Mouse (Mus musculus) midbrain, embryonic 16.5 days (tissue): ENCODE measurements around the gene Tmem270. TPM values are rescaled to one million over a fixed set of nuclear protein-coding genes. Genes with fewer than 3 reads are reported as not detected.

ENCODE experiments used
- ATAC-seq: fragments of 200-750 bp; cut with Nextera tagmentation; 2 replicates; pipeline ENCODE4 v1.8.0; 2017; ENCODE audit warnings: moderate TSS enrichment
- H3K27ac ChIP-seq: fragments of 300-500 bp; sonication (generic); 2 replicates; pipeline ENCODE4 v1.5.1; 2014; ENCODE audit warnings: mild to moderate bottlenecking, low read length, mixed read lengths
- H3K27me3 ChIP-seq: fragments of 300-500 bp; sonication (generic); 2 replicates; pipeline ENCODE4 v1.6.1; 2014; ENCODE audit warnings: low read depth, low read length, mixed read lengths; ENCODE audit not compliant: control insufficient read depth, insufficient read depth
- H3K36me3 ChIP-seq: fragments of 300-500 bp; sonication (generic); 2 replicates; pipeline ENCODE4 v1.6.1; 2014; ENCODE audit warnings: mild to moderate bottlenecking, low read length, moderate library complexity, mixed read lengths; ENCODE audit not compliant: control insufficient read depth, insufficient read depth
- H3K4me1 ChIP-seq: fragments of 300-500 bp; sonication (generic); 2 replicates; pipeline ENCODE4 v1.6.1; 2014; ENCODE audit warnings: mild to moderate bottlenecking, low read length, mixed read lengths; ENCODE audit not compliant: control insufficient read depth, insufficient read depth
- H3K4me2 ChIP-seq: fragments of 300-500 bp; sonication (generic); 2 replicates; pipeline ENCODE4 v1.6.1; 2014; ENCODE audit warnings: mild to moderate bottlenecking, low read length, mixed read lengths
- H3K4me3 ChIP-seq: fragments of 300-500 bp; sonication (generic); 2 replicates; pipeline ENCODE4 v1.5.1; 2014; ENCODE audit warnings: low read depth, mild to moderate bottlenecking, low read length, moderate library complexity, mixed read lengths
- H3K9ac ChIP-seq: fragments of 300-500 bp; sonication (generic); 2 replicates; pipeline ENCODE4 v1.6.1; 2014; ENCODE audit warnings: low read depth, low read length, mixed read lengths
- H3K9me3 ChIP-seq: fragments of 300-500 bp; sonication (generic); replicated peaks from 2 replicates; pipeline ENCODE4 v1.6.1; 2014; ENCODE audit warnings: mild to moderate bottlenecking, low read length, mixed read lengths; ENCODE audit not compliant: control insufficient read depth, poor library complexity, severe bottlenecking
- WGBS: fragments of 180-500 bp; shearing (Covaris S2); extraction: QIAGEN DNeasy Blood & Tissue Kit; methylation state at CpG from one replicate; pipeline ENCODE4 v1.1.7; 2014; 5-methylcytosine and 5-hydroxymethylcytosine counted together
- polyA plus RNA-seq: library from polyadenylated mRNA; unstranded; fragments of >200 nt; fragmentation: Nextera tagmentation; extraction: Ambion mirVana; gene quantifications from 2 replicates; pipeline ENCODE4 v1.2.1, GENCODE M21; 2015

Tmem270 gene
- not detected in 2 replicates for polyA plus RNA-seq

DNA sequence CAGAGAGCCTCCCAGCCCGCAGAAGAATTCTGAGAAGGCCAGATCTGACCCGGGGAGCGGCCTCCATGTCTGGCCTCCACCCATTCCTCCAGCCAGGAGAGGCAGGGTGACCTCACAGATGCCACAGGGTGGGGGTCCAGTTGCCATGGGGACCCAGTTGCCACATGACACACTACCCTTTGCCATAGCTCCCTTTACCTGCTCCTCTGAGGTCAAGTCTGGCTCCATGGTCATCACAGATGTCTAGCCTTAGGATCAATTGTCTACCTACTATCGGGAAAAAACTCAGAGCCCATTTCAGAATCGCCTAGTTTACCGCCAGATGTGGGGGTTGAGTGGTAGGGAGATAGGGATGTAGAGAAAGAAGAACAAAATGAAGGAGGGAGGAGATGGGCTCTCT, at the start of gene Tmem270:
Gene Tmem270 (minus strand): TSS at position 101 of the 400 bp plus-strand sequence.
- Histone ChIP-seq H3K27ac (no peak within 1 kb of the TSS), H3K36me3 (no peaks in the 10 kb centered on the region), H3K4me1 (no peaks in the 10 kb centered on the region; the same call in 1 of the 2 replicates), H3K4me2 (no peak within 1 kb of the TSS), H3K4me3 (no peak within 1 kb of the TSS), H3K9ac (no peak within 1 kb of the TSS), H3K9me3 (no peaks in the 10 kb centered on the region), H3K27me3 (no peaks in the 10 kb centered on the region)
- 72% methylated on average over 6 of the region's 6 CpGs for WGBS
- no peak for ATAC-seq

DNA sequence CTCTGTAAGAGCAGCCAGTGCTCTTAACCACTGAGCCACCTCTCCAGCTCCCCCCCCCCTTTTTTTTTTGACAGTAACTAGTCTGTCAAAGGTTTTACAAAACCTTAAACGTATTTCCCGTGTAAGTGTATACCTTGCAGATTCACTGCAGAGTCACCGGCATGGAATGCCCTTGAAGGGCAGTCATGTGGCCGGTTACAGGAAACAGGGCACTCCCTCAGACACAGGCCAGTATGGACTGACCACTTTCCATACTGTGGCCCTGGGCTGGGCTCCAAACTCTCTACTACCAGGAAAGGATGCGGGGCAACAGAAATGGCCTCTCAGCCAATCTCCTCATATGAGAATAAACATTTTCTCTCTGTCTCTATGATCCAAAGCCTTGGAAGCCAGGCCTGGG, 49.0 kb upstream of the Tmem270 start:
- no peak overlapping the region for H3K27ac ChIP-seq
- no peaks in the 10 kb centered on the region for H3K36me3 ChIP-seq
- H3K4me3 ChIP-seq, result no peak overlapping the region
- no peak for ATAC-seq
- WGBS, result 88% methylated on average over 5 of the region's 5 CpGs
- H3K4me1 ChIP-seq, result no peaks in the 10 kb centered on the region
- H3K9ac ChIP-seq, result no peak overlapping the region
- no peak overlapping the region for H3K4me2 ChIP-seq
- no peaks in the 10 kb centered on the region for H3K27me3 ChIP-seq
- no peaks in the 10 kb centered on the region for H3K9me3 ChIP-seq

DNA sequence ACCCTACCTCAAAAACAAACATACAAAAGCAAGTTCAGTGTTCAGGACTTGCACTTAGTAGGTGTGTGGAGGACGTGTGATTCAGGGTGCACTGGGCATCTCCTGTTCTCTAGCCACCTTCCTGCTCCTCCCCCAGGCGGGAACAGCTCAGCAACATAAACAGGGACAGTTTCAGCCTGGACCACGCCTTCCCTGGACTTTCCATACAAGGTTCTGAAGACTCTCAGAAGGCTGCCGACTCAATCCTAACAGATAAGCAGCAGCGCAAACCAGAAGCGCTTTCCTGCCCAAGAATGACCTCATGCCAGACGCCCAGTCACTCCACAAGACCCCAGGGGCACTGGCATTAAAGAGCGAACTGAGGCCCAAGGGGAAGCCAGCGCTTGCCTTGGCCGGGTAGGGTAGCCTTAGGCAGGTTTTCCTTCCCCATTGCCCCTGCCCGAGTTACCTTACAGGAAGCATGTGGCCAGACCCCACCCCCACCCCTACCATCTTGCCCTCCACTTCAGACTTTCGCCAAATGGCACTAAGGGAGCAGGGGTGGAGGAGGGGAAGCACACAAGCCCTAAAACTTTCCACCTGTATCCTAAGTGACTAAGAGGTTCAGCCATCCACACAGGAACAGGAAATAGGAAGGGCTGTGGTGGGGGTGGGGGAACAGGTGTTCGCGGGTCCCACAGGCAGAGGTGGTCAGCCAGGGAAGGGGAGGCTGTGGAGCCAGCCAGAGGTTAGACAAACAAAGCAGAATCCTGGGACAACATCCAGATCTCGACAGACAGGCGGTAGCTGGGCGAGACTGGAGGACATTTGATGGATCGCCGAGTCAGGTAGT, 44.7 kb upstream of the Tmem270 start:
- H3K9me3 ChIP-seq, result no peaks in the 10 kb centered on the region
- H3K4me3 ChIP-seq, result no peak overlapping the region
- H3K27ac ChIP-seq, result no peak overlapping the region
- no peaks in the 10 kb centered on the region; the same call in 1 of the 2 replicates for H3K4me1 ChIP-seq
- no peaks in the 10 kb centered on the region for H3K36me3 ChIP-seq
- no peak overlapping the region for H3K9ac ChIP-seq
- no peak overlapping the region for H3K4me2 ChIP-seq
- WGBS, result 59% methylated on average over 19 of the region's 19 CpGs
- peaks cover 8% of the 10 kb centered on the region for H3K27me3 ChIP-seq
- ATAC-seq, result no peak

GRCm38 (mm10) chr5:134948085-134948439, 41.5 kb upstream of the Tmem270 start:
- ATAC-seq, result no peak
- no peaks in the 10 kb centered on the region; the same call in 1 of the 2 replicates for H3K4me1 ChIP-seq
- no peak overlapping the region for H3K27ac ChIP-seq
- H3K9ac ChIP-seq, result no peak overlapping the region
- H3K4me2 ChIP-seq, result no peak overlapping the region
- H3K36me3 ChIP-seq, result no peaks in the 10 kb centered on the region
- peaks cover 25% of the 10 kb centered on the region for H3K27me3 ChIP-seq
- no peaks in the 10 kb centered on the region for H3K9me3 ChIP-seq
- 66% methylated on average over 4 of the region's 4 CpGs for WGBS
- no peak overlapping the region for H3K4me3 ChIP-seq

DNA sequence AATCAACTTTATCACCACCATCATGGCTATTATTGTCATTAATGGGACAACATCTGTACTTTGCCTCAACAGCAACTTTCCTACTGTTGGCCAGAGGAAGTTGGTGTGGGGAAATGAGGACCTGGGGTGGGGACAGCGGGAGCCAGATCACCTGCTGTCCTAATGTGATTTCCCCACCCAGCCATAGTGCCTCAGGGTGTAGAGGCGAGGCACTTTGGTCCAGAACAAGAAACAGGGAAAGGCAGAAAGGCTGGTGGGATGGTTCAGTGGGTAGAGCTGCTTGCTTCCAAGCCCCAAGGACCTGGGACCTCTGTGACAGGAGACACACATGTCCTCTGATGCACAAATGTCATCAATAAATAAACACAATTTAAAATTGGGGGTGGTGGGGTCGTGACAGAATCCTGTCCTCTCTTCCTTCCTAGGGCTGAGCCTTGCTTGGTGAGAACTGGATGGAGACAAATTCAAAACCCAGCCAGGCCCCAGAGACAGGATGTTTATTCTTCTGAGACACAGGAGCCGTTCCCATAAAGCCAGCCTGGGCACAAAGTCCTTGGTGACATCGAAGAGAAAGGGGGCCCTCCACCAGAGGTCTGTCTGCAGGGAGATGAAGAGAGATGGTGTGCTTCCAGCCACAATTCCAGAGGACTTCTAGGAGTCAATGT, 41.0 kb upstream of the Tmem270 start:
- Histone ChIP-seq H3K27ac (no peak overlapping the region), H3K36me3 (no peaks in the 10 kb centered on the region), H3K4me3 (no peak overlapping the region), H3K4me1 (no peaks in the 10 kb centered on the region; the same call in 1 of the 2 replicates), H3K4me2 (no peak overlapping the region), H3K9ac (no peak overlapping the region), H3K9me3 (no peaks in the 10 kb centered on the region), H3K27me3 (peaks cover 25% of the 10 kb centered on the region)
- ATAC-seq, result no peak
- WGBS, result 69% methylated on average over 5 of the region's 5 CpGs

GRCm38 (mm10) chr5:134946857-134947255, 40.3 kb upstream of the Tmem270 start, which contains the start of gene Cldn4:
TSS of gene Cldn4 (minus strand) at chr5:134946934.
- Histone ChIP-seq H3K4me2 (no peak within 1 kb of the TSS), H3K4me1 (no peaks in the 10 kb centered on the region; the same call in 1 of the 2 replicates), H3K27me3 (peaks cover 25% of the 10 kb centered on the region), H3K9me3 (no peaks in the 10 kb centered on the region), H3K27ac (no peak within 1 kb of the TSS), H3K36me3 (no peaks in the 10 kb centered on the region), H3K9ac (no peak within 1 kb of the TSS), H3K4me3 (no peak within 1 kb of the TSS)
- ATAC-seq, result no peak
- 7% methylated on average over 11 of the region's 11 CpGs for WGBS

- WGBS, result 14% methylated on average over 43 of the region's 43 CpGs
- H3K9me3 ChIP-seq, result no peaks in the 10 kb centered on the region
- ATAC-seq, result no peak
- no peaks in the 10 kb centered on the region for H3K36me3 ChIP-seq
- H3K27me3 ChIP-seq, result peaks cover 25% of the 10 kb centered on the region
- no peak overlapping the region for H3K4me3 ChIP-seq
- no peaks in the 10 kb centered on the region; the same call in 1 of the 2 replicates for H3K4me1 ChIP-seq
- H3K9ac ChIP-seq, result no peak overlapping the region
- H3K27ac ChIP-seq, result no peak overlapping the region
- H3K4me2 ChIP-seq, result no peak overlapping the region
Measured at GRCm38 (mm10) chr5:134946063-134946856, 39.7 kb upstream of the Tmem270 start.

DNA sequence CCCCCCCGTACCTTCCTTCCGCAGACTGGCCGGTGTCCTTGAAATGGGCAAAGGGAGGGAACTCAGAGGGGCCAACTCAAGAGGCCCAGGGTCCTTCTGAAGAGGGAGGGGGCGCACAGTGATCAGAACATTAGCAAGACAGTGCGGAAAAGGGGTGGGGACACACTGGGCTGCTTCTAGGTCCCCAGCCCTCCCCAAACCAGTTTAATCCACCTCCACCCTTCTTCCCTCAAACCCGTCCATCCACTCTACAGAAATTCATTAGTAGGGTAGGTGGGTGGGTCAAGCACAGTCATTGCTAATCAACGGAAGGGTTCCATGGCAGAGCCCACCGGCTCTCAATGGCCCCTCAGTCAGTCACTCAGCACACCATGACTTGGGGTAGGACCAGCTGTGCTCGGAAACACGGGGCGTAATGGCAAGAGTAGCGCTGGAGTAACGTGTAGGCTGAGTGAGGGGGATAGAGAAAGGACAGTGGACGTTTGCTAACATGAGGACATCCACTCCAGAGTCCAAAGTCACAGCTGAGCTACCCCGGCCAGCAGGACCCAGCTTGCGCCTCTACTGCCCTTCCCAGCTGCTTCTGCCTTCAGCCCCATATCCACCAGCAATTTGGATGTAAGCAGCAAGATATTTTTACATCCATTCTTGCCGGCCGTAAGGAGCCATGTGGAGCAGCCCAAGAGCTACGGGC, 38.9 kb upstream of the Tmem270 start:
- ATAC-seq, result no peak
- peaks cover 25% of the 10 kb centered on the region for H3K27me3 ChIP-seq
- no peak overlapping the region for H3K4me2 ChIP-seq
- H3K4me3 ChIP-seq, result no peak overlapping the region
- WGBS, result 44% methylated on average over 16 of the region's 19 CpGs
- no peaks in the 10 kb centered on the region for H3K9me3 ChIP-seq
- no peaks in the 10 kb centered on the region; the same call in 1 of the 2 replicates for H3K4me1 ChIP-seq
- no peak overlapping the region for H3K9ac ChIP-seq
- no peak overlapping the region for H3K27ac ChIP-seq
- H3K36me3 ChIP-seq, result no peaks in the 10 kb centered on the region
